Mouse (Mus musculus): ENCODE data around the gene Lrtm1.

Lrtm1 gene

DNA sequence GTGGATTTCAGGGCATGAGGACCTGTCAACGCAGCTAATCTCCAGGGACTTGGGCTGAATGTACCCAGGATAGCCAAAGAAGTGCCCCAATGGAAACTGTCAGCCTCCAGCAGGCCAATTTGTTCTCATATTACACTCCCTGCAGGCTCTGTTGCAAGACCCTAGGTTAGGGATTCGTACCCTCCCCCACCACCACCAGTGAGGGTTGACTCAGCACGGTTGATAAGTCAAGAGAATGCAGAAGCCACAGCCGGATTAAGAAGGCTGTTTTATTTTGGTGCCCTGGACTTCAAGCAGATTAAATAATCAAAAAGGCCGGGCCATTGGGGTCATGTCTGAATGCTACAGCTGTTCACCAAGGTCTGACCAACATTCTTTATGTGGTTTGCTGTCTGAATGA lies at the start of gene Lrtm1:
Gene Lrtm1 (plus strand): TSS at position 326 of the 400 bp plus-strand sequence.
- in situ Hi-C loops (cut with MboI; ENCODE audit: unreplicated experiment in 2 of 2), result no loop called here

DNA sequence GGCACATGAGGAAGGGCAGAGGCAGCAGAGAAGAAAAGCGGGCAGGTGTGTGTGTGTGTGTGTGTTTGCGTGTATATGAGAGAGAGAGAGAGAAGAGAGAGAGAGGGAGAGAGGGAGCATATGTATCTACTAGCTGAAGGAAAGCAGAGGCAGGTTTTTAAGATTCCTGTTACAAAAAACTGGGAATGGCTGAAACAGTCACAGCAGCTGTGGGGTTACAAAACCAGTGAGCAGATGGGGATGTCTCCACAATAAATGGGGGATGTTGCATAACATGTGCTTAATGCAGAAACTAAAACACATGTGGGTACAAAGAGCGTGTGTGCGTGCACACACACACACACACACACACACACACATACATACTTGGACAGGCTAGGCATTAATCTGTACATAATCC lies 48.8 kb upstream of the Lrtm1 start:
- in situ Hi-C loops (cut with MboI; ENCODE audit: unreplicated experiment in 2 of 2), result no loop called here

DNA sequence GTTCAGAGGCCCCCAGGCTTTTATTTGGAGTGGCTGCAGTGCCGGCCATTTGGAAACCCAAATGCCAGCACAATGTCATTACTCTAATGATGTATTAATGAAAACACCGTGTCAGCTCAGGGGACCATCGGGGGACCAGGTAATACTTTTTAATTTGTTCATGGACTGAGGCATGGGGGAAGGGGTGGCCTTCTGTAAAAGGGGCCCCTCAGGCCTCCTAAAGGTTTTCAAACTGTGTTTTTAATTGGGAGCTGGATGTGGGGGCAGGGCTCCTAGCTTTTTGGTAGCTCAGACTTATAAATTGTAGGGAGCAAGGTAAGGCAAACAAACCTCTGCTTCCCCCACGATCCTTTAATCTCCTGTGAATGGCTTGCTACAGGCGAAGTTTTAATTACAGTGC lies 45.4 kb upstream of the Lrtm1 start:
- in situ Hi-C loops (cut with MboI; ENCODE audit: unreplicated experiment in 2 of 2), result no loop called here

DNA sequence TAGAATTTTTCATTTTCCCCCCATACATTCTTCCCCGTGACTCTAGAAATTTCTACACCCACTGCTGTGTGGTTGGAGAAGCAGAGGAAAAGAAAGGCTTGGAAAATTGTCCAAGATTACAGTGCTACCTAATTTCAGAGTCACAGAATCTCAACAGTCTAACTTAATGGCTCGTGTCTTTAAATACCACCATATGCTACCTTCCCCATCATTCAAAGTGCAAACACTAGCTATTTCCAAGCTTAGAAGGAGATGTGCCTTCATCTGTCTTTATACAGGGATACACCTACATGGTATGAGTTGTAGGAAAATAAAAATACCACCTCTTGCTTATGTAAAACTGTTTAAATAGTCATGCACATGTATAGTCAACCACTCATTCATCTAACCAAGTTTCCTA lies 38.8 kb upstream of the Lrtm1 start:
- in situ Hi-C loops (cut with MboI; ENCODE audit: unreplicated experiment in 2 of 2), result no loop called here

DNA sequence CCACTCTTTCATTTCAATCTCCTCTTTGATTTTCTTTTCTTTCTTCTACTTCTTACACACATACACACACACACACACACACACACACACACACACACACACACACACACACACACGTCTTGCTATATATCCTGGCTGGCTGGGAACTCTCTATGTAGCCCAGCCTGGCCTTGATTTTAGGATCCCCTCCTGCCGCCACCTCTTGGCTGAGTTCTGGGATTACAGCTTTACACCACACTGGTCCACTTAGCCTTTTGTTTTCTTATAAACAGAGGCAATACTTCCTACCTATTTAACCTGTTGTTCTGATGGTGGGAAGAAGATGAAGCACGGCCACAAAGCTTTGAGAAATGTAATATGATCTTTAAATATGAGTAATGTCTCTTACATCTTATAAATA lies 37.5 kb upstream of the Lrtm1 start:
- in situ Hi-C loops (cut with MboI; ENCODE audit: unreplicated experiment in 2 of 2), result no loop called here

DNA sequence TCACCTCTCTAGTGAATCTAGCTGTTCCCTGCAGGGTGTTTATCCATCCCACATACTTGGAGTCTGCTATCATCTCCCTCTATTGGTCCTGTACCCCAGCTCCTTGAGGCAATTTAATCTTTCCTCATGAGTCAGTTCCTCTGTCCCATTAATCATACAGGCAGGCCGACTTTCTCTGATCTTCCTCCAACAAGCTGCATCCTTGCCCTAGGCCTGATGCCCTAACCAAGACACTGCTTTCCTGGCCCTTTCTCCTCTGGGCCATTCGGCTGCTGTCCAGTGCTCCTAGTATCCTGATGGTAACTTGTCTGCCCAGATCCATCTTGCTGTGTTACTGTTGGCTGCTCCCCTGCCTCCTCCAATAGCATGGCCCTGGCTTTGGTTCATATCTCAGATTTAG lies 33.7 kb upstream of the Lrtm1 start:
- in situ Hi-C loops (cut with MboI; ENCODE audit: unreplicated experiment in 2 of 2), result no loop called here

DNA sequence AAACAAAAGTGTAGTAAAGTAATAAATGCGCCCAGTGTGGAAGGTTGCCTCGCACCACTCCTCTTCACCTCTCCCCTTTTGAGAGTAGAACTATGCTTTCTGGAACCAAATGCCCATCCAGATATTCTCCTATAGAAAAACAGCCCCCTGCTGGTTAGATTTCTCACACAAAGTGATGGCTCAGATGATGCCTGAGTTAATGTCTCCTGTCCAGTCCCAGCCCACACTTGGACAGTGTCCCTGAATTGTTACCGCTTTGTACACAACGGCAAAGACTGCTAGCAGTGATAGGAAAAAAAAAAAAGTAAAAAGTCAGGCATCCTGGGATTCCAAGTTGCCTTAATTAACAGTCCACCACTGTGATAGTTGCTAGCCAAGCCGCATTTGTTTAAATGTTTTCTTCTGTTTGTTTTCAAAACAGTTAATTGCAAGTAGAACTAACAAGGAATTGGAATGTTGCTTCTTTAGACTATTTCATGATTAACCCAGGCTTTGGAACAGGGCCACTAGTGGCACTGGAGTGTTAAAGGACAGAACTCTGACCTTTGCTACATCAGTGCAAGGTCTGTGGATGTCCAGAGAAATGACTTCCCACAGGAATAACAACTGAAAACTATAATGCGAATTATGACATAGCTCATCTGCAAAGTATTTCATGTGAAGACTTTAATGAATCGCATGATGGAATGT lies 29.7 kb upstream of the Lrtm1 start:
- in situ Hi-C loops (cut with MboI; ENCODE audit: unreplicated experiment in 2 of 2), result no loop called here

DNA sequence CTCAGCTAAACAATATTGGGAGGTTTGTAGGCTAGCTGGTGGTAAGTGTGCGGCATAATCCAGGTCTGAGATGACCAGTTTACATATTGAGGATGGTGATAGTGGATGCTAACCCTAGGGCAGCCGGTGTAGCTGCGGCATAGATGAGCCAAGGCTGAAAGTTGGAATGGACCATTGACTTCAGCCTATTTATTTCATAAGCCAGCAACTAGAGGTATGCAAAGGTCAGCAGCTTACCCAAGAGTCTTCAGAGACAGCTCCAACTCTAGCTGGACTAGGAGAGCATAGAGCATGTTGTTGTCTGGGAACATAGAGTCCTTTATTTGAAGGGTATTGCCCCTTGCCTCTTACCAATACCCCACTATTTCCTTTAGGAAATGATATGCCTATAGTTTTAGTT lies 21.4 kb upstream of the Lrtm1 start:
- in situ Hi-C loops (cut with MboI; ENCODE audit: unreplicated experiment in 2 of 2), result no loop called here

DNA sequence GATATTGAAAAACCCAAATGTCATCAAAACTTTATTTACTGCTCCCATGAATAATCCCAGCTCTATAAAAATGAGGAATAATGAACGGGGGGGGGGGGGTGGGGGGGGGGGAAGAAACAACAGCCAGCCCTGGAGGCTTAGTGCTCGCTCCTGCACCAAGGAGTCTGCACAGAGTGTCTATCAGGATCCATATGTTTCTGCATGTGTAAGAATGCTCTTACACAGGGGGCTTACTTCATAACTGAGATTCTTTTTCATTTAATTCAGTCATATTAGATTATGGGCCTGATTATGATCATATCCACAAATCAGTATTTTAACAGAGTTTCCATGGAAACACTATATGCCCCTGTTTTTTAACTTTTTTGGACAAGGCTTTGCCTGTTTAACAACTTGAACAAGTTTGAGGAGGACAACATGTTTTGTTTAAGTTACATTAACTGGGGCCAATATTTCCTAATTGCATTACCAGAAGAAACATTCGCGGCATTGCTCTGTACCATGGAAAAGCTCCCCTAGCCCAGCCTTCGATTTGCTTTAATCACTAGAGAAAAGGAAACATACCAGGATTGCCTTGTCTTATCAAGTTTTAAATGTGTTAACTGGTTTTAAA lies 12.7 kb upstream of the Lrtm1 start:
- in situ Hi-C loops (cut with MboI; ENCODE audit: unreplicated experiment in 2 of 2), result no loop called here

DNA sequence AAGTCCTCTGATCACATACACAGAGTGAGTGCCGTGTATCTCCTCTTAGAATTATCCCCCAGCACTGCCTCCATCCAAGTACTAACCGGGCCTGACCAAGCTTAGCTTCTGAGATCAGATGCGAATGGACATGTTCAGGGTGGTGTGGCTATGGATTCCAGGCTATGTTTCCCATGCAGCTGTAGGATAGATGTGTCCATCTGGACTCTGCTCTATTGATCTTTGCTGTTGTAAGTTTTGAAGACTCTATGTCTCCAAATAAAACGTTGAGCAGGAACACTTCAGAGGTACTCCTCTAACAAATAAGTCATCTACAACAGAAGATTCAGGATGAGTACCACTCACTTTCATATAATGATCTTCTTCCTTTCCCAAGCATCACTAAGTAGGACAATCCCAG lies 8.4 kb upstream of the Lrtm1 start:
- in situ Hi-C loops (cut with MboI; ENCODE audit: unreplicated experiment in 2 of 2), result no loop called here

DNA sequence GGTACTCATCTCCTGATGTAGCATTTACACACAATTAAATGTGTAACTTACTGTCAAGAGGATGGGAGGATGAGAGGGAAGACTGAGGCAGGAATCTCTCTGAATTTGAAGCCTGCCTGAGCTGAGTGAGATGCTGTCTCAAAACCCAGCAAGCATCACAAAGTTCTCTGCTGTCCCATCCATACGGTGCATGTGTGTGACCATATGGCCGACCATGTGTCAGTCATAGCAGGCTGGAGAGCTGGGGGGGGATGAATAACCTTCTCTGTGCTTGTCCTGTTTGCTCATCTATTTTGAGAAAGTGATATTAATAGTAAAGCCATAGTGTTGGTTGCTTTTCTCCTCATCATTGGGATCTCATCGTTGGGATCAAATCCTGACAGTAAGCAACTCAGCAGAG lies 4.8 kb upstream of the Lrtm1 start:
- in situ Hi-C loops (cut with MboI; ENCODE audit: unreplicated experiment in 2 of 2), result no loop called here

DNA sequence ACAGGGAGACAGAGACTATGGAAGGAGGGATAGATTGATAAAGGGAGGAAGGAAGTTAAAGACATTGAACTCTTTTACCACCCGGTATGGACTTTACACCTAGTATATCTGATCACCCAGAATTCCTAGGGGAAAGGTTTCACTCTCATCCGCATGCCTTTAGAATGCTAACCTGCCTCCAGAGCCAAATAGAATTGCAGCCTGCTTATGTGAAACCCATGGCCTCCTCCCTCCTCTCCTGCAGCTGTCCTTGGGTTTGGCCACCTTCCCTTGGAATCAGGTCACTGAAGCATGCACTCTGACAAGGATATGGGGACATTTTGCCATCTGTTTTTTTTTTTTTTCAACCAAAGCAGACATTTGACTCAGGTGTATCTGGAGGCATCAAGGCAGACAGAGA lies 3.3 kb upstream of the Lrtm1 start:
- in situ Hi-C loops (cut with MboI; ENCODE audit: unreplicated experiment in 2 of 2), result no loop called here

DNA sequence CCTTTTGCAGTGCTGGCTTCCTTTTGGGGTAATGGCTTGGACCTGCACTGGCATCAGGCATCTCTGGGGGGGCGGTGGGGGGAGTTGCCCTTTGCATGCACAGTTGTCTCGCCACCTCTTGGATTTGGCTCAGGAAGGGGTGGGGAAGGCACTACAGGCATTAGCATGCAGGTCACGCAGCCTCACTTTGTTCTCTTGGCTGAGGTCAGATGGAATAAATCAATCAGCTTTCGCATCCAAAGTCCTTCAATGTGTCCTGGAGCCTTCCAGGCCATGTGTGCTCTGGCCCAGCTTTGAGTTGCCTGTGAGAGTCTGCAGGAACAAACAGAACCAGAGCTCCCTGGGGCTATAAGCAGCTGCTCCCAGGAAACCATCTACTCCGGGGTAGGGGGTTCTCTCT lies 2.1 kb upstream of the Lrtm1 start:
- in situ Hi-C loops (cut with MboI; ENCODE audit: unreplicated experiment in 2 of 2), result no loop called here

DNA sequence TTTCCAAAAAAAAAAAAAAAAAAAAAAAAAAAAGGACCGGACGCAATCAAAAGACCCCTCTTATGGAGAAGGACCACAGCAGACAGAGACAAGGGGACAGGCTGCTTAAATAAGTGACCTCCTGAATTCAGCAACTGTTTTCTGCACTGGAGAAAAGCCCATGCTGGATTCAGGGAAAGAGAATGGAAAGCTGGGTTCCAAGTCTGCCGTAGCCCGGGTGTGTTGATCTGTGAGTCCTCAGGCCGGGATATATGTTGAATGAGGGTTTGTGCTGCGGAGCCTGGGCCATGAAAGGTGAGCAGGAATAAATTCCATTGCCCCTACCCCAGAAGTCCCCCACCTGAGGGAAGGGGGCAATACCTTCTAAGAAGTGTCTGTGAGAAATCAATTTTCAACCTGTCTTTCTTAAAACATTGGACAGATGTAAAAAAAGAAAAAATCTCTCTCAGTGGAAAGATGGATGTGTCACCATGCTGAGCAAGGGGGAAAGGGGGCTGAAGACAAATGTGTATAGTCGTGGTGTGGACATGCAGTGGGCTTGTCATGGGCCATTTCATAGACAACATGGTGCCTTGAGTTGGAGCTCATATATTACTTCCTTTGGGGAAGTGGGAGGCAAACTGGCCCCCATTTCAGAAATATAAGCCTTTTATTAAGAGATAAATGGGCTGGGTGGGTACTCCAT lies 450 bp downstream of the Lrtm1 start:
- in situ Hi-C loops (cut with MboI; ENCODE audit: unreplicated experiment in 2 of 2), result no loop called here

DNA sequence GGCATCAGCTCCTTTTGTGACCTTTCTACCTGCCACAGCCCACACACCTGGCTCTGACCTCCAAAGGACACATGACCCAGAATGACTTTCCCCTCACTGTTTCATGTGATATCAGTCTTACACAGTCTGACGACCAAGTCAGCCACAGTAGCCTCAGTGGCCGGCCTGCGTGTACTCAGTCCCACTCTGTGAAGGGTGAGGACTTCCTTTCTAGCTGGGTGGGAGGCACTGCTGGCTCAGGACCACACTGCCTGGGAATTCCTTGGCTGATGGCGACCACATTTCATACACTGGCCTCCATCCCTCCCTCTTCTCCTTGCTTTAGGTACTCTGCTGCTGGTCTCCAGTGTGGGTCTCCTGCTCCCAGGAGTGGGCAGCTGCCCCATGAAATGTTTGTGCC lies 3.3 kb downstream of the Lrtm1 start:
- in situ Hi-C loops (cut with MboI; ENCODE audit: unreplicated experiment in 2 of 2), result no loop called here

DNA sequence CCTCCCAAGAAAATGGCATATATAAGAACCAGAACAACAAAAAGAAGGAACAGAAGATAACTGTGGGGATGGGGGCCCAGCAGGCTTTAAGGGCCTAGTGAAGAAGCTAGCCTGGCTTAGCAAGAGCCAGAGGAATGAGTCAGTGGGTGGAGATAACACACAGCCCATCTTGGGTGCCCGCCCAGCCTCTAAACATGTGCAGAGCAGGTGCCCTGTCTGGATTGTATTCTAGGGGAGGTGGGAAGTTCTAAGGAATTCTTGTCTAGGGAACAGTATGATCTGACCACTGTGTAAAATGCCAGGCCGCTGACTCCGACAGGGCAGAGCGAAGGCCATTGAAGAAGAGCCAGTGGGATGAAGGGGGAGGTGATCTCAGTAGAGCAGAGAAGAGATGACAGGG lies 5.2 kb downstream of the Lrtm1 start:
- in situ Hi-C loops (cut with MboI; ENCODE audit: unreplicated experiment in 2 of 2), result no loop called here

DNA sequence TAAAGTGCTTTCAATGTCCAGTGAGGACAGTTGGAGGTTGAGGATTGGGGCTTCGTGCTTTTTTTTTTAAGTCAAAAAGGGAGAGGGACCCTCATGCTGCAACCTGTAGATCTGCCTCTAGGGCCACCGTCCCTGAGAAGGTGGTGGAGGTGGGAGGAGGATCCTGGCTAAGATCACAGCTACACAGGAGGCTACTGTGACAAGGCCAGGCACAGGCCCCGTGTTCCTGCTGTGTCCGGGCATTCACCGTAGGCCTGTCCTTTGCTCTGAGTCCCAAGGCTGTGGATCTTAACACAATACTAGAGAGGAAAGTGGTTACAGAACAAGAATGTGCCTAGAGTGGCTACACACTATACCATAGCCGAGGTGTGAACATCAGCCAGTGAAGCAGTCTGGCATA lies 7.3 kb downstream of the Lrtm1 start:
- in situ Hi-C loops (cut with MboI; ENCODE audit: unreplicated experiment in 2 of 2), result no loop called here

DNA sequence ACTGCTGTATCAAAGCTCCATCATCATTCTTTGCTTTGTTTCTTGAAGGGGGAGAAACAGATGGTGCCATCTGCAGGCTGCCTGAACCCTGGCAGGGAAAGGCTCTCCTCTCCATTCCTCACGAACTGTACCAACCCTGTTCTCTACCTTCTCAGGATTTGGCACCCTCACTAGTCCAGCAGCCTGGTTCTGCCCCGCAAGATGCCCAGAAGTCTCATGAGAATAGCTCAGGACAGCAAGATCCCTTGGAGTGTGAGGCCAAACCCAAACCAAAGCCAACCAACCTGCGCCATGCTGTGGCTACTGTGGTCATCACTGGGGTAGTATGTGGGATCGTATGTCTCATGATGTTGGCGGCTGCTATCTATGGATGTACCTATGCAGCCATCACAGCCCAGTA lies 9.3 kb downstream of the Lrtm1 start:
- in situ Hi-C loops (cut with MboI; ENCODE audit: unreplicated experiment in 2 of 2), result no loop called here

DNA sequence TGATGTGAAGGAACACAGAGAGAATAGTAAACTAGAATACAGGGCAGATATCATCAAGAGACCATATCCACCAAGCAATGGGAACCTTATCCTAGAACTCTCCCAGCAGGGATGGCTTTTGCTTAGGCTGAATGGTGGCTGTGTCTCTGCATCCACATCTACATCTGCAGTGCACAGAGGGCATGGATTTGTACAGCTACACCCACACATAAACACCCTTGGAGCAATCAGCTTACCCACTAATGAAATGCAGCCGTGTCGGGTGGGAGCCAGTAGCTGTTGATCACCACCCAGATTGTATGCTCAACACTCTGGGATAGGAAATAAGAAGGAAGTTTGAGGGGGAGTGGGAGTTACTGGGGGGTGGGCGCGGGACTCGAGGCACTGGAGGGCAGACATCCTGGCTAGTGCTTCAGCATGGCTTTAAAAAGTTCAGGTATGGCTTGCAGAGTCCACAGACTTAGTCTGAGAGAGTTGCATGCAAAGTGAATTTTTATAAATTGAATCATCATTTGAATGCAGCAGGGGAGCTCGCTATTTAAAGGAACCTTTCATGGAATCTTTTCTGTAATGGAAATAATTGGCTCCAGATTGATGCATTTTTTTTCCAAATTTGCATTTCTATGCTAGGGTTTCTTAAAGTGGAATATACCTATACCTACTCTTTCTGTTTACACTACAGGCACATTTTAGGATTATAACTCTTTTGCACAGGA lies 10.5 kb downstream of the Lrtm1 start:
- in situ Hi-C loops (cut with MboI; ENCODE audit: unreplicated experiment in 2 of 2), result no loop called here

DNA sequence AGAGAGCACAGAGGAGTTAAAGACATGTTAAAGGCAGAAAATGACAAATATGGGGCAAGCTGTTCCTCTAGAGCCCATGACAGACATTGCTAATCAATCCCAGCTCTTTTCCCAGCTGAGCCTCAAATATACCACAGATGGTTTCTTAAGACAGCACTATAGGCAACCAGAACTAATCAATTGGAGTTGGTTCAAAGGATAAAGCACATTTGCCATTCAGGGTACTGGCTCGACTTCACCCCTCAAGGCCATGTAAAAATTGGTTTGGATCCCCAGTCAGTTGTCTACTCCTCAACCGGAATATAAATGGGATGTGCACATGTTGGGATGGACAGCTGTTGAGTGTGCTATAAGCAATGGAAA lies 11.1 kb downstream of the Lrtm1 start:
- in situ Hi-C loops (cut with MboI; ENCODE audit: unreplicated experiment in 2 of 2), result no loop called here

DNA sequence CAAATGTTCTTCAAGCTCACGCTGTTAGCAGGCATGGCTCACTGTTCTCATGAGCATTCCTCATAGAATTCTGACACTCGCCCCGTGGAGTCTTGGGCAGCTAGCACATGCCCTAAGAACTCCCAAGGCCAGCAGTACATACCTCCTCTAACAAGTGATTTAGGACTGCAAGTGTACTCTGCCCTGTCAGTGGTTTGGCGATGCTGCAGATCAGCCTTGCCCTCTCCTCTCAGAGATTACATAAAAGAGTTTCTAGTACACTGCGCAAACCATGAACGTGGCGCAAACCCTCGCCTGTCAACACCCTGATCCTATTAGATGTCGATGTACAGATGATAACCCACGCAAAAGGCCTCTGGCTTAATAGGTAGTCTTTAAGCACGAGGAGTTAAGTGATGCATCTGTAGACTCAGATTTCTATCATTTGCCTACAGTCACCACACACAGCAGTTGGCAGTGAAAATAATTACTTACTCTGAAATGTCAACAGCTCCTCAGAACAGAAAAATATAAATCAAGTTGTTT lies 11.9 kb downstream of the Lrtm1 start:
- in situ Hi-C loops (cut with MboI; ENCODE audit: unreplicated experiment in 2 of 2), result no loop called here

All from v-Abl transformed pro-B cells (cell line).